Mouse (Mus musculus): Measurements from ENCODE around the gene Rapgef5. TPM values are rescaled to one million over a fixed set of nuclear protein-coding genes. Genes with fewer than 3 reads are reported as not detected.
A peak's percentile ranks its signal among the peaks of the same experiment; 100 is the strongest.

The Rapgef5 gene
- total and polyA plus RNA-seq, 3 experiments, result not detected

DNA sequence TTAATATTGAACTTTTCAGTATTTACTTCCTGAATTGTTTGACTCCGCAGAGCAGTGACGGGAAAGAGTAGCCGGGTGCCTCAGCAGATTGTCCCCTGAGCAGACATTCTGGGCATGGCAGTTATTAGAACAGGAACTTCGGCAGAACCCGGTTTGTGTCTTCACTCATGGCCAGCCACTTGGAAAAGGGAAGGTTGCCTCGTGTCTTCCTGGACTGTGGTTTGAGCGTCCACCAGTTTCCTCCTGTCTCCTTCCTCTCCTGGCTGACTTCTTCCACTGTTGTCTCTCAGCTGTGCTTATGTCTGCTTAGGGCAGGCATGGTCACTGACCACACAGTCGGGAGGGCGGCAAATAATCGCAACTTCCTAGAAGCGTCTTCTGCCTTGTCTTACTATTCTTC is 44.2 kb downstream of the Rapgef5 start:
- TF ChIP-seq KAT2A (conservative IDR thresholded peaks at IDR 0.05; ENCODE audit: low read depth, low read length), result no peak
- no peak for TF ChIP-seq GABPA (IDR thresholded peaks at IDR 0.05; ENCODE audit: low read depth, low read length)
- H3K4me1 ChIP-seq (ENCODE audit: control insufficient read depth in 1 of 2, insufficient read depth in 2 of 2, low read length in 2 of 2), result no peaks in the 10 kb centered on the region
- no peaks in the 10 kb centered on the region for H3K79me2 ChIP-seq (ENCODE audit: control insufficient read depth, insufficient read depth, low read length, poor library complexity)
- H3K9me3 ChIP-seq (replicated peaks; ENCODE audit: insufficient read depth, low read length), result no peaks in the 10 kb centered on the region
- H3K27me3 ChIP-seq (ENCODE audit: control insufficient read depth in 1 of 2, insufficient read depth in 2 of 2, low read length in 2 of 2), result no peaks in the 10 kb centered on the region
- no peak overlapping the region for H3K4me3 ChIP-seq (ENCODE audit: control insufficient read depth in 1 of 2, insufficient read depth in 1 of 2, low read depth in 2 of 2, low read length in 2 of 2)
- no peak overlapping the region for H3K9ac ChIP-seq (ENCODE audit: control insufficient read depth, low read depth, low read length, poor library complexity, severe bottlenecking)
- H3K36me3 ChIP-seq (ENCODE audit: control insufficient read depth in 1 of 2, insufficient read depth in 2 of 2, low read length in 2 of 2), result no peaks in the 10 kb centered on the region
- no peak overlapping the region for H3K27ac ChIP-seq (ENCODE audit: control insufficient read depth, low read depth, low read length)
- DNase-seq (ENCODE audit: low read depth, low spot score), result no peak

GRCm38 (mm10) chr12:117561411-117562059 is 45.3 kb downstream of the Rapgef5 start:
- H3K4me1 ChIP-seq (ENCODE audit: control insufficient read depth in 1 of 2, insufficient read depth in 2 of 2, low read length in 2 of 2), result no peaks in the 10 kb centered on the region
- no peak for DNase-seq (ENCODE audit: low read depth, low spot score)
- TF ChIP-seq MAZ (IDR thresholded peaks at IDR 0.05; ENCODE audit: low read depth, low read length) (no peak), MXI1 (IDR thresholded peaks at IDR 0.05; ENCODE audit: low read depth, low read length) (no peak), SIN3A (IDR thresholded peaks at IDR 0.05; ENCODE audit: low read length) (no peak), RCOR1 (IDR thresholded peaks at IDR 0.05; ENCODE audit: low read depth, low read length) (no peak), MYC (IDR thresholded peaks at IDR 0.05; ENCODE audit: low read depth, low read length) (no peak), MAFK (IDR thresholded peaks at IDR 0.05; ENCODE audit: borderline replicate concordance, low read depth, low read length) (no peak), NELFE (IDR thresholded peaks at IDR 0.05; ENCODE audit: low read depth, low read length) (no peak)
- no peak overlapping the region for H3K4me3 ChIP-seq (ENCODE audit: control insufficient read depth in 1 of 2, insufficient read depth in 1 of 2, low read depth in 2 of 2, low read length in 2 of 2)
- no peaks in the 10 kb centered on the region for H3K79me2 ChIP-seq (ENCODE audit: control insufficient read depth, insufficient read depth, low read length, poor library complexity)
- no peaks in the 10 kb centered on the region for H3K36me3 ChIP-seq (ENCODE audit: control insufficient read depth in 1 of 2, insufficient read depth in 2 of 2, low read length in 2 of 2)
- no peak overlapping the region for H3K27ac ChIP-seq (ENCODE audit: control insufficient read depth, low read depth, low read length)
- H3K9me3 ChIP-seq (replicated peaks; ENCODE audit: insufficient read depth, low read length), result no peaks in the 10 kb centered on the region; the same call in 1 of the 2 replicates
- H3K27me3 ChIP-seq (ENCODE audit: control insufficient read depth in 1 of 2, insufficient read depth in 2 of 2, low read length in 2 of 2), result no peaks in the 10 kb centered on the region
- H3K9ac ChIP-seq (ENCODE audit: control insufficient read depth, low read depth, low read length, poor library complexity, severe bottlenecking), result no peak overlapping the region

DNA sequence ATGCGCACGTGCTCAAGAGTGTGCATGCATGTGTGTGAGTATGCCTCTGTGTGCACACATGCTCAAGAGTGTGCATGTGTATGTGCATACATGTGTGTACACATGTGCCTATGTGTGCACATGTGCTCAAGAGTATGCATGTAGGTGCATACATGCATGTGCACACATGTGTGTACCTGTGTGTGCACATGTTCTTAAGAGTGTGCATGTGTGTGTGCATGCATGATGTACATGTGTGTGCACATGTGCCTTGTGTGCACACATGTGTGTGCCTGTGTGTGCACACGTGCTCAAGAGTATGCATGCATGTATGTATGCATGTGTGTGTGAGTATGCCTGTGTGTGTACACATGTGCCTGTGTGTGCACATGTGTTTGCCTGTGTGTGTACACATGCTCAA is 45.8 kb downstream of the Rapgef5 start:
- Histone ChIP-seq H3K9ac (ENCODE audit: control insufficient read depth, low read depth, low read length, poor library complexity, severe bottlenecking) (no peak overlapping the region), H3K27me3 (ENCODE audit: control insufficient read depth in 1 of 2, insufficient read depth in 2 of 2, low read length in 2 of 2) (no peaks in the 10 kb centered on the region), H3K4me3 (ENCODE audit: control insufficient read depth in 1 of 2, insufficient read depth in 1 of 2, low read depth in 2 of 2, low read length in 2 of 2) (no peak overlapping the region), H3K36me3 (ENCODE audit: control insufficient read depth in 1 of 2, insufficient read depth in 2 of 2, low read length in 2 of 2) (no peaks in the 10 kb centered on the region), H3K4me1 (ENCODE audit: control insufficient read depth in 1 of 2, insufficient read depth in 2 of 2, low read length in 2 of 2) (no peaks in the 10 kb centered on the region), H3K9me3 (replicated peaks; ENCODE audit: insufficient read depth, low read length) (no peaks in the 10 kb centered on the region; the same call in 1 of the 2 replicates), H3K27ac (ENCODE audit: control insufficient read depth, low read depth, low read length) (no peak overlapping the region), H3K79me2 (ENCODE audit: control insufficient read depth, insufficient read depth, low read length, poor library complexity) (no peaks in the 10 kb centered on the region)
- no peak for DNase-seq (ENCODE audit: low read depth, low spot score)
- peak; percentile 92; the same call in 1 of the 2 replicates for TF ChIP-seq POLR2AphosphoS5 (IDR thresholded peaks at IDR 0.05; ENCODE audit: borderline replicate concordance, low read depth, low read length)
- no peak for TF ChIP-seq RCOR1 (IDR thresholded peaks at IDR 0.05; ENCODE audit: low read depth, low read length)

All from MEL (cell line).